Mouse (Mus musculus): ENCODE results near the gene Myct1. TPM values are rescaled to one million over a fixed set of nuclear protein-coding genes. Genes with fewer than 3 reads are reported as not detected.

Gene Myct1
- total and polyA plus RNA-seq, 3 experiments: not detected

DNA sequence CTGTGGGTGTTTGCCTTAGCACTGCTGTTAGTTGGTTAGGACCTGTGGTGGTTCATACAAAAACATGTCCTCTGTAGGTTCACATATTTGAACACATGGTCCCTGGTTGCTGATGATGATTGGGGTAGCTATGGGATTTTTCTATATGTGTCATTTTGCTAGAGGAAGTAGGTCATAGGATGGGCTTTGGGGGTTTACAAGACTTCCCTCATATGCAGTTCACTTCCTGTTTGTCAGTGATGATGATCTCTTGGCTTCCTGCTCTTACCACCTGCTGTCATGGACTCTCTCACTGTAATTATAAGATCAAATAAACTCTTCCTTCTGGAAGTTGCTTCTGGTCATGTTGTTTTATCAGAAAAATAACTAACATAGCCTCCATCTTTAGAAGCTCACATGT, 34.8 kb upstream of the Myct1 start:
- H3K36me3 ChIP-seq (replicated peaks in 1 of 2; ENCODE audit: control insufficient read depth in 1 of 2, insufficient read depth in 1 of 2, low read length in 1 of 2): no peaks in the 10 kb centered on the region
- in situ Hi-C loops (cut with MboI; ENCODE audit: low pct_ligation_motif_present, low pct_unique_long_range_greater_than_20kb, low sequenced_read_pairs): no loop called here
- no peak overlapping the region for H3K27ac ChIP-seq (ENCODE audit: insufficient read depth, low read depth)
- H3K9me3 ChIP-seq (replicated peaks; ENCODE audit: low read length): peaks cover 2% of the 10 kb centered on the region
- no peak overlapping the region for H3K9ac ChIP-seq (ENCODE audit: insufficient read depth, low read depth)
- no peaks in the 10 kb centered on the region for H3K79me2 ChIP-seq (replicated peaks; ENCODE audit: control insufficient read depth, extremely low read depth, insufficient read depth, poor library complexity, severe bottlenecking)
- DNase-seq (ENCODE audit: extremely low read depth): no peak
- no peak overlapping the region for H3K4me2 ChIP-seq (ENCODE audit: insufficient read depth, low read depth, poor library complexity, severe bottlenecking)
- dilution Hi-C loops (cut with MboI; ENCODE audit: extremely low pct_ligation_motif_present, extremely low pct_unique_long_range_greater_than_20kb, low sequenced_read_pairs): no loop called here
- H3K4me1 ChIP-seq (ENCODE audit: control insufficient read depth in 1 of 2, insufficient read depth in 2 of 2): no peaks in the 10 kb centered on the region
- no peak overlapping the region for H3K4me3 ChIP-seq (replicated peaks in 1 of 3; ENCODE audit: low read depth in 2 of 3, low read length in 2 of 3, poor library complexity in 1 of 3)
- no peak for TF ChIP-seq MAZ (IDR thresholded peaks at IDR 0.05; ENCODE audit: low read depth, low read length)
- TF ChIP-seq E2F4 (IDR thresholded peaks at IDR 0.05; ENCODE audit: insufficient replicate concordance, low read depth, low read length): no peak
- TF ChIP-seq NRF1 (IDR thresholded peaks at IDR 0.05; ENCODE audit: low read depth, low read length): no peak
- TF ChIP-seq MAFK (IDR thresholded peaks at IDR 0.05; ENCODE audit: insufficient replicate concordance, low read length): no peak
- TF ChIP-seq KAT2A (IDR thresholded peaks at IDR 0.05; ENCODE audit: insufficient replicate concordance, low read length): no peak
- no peak for TF ChIP-seq MYC (IDR thresholded peaks at IDR 0.05; ENCODE audit: low read depth, low read length)
- no peak for TF ChIP-seq ZC3H11A (IDR thresholded peaks at IDR 0.05; ENCODE audit: low read depth, low read length)
- no peak for TF ChIP-seq CHD1 (IDR thresholded peaks at IDR 0.05; ENCODE audit: low read depth, low read length)
- no peaks in the 10 kb centered on the region for H3K27me3 ChIP-seq (replicated peaks)

DNA sequence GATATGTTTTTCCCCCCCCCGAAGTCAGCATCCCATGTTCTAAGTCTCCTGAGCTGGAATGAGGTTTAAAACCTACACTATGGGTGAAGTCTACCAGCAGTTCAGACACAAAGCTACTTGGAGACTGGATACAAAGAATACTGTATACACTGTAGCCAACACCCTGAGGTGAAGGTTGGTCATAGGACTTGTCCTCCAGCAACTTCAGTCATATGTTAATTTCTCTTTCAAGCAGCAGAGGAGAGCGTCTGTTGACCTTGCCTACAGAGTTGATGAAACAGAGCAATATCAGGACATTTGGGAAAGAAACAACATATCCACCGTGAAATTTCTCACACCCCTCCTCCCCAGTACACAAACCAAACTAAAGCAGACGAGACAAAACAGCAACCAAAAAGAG, 33.0 kb upstream of the Myct1 start:
- Histone ChIP-seq H3K4me2 (ENCODE audit: insufficient read depth, low read depth, poor library complexity, severe bottlenecking) (no peak overlapping the region), H3K4me1 (ENCODE audit: control insufficient read depth in 1 of 2, insufficient read depth in 2 of 2) (no peaks in the 10 kb centered on the region), H3K79me2 (replicated peaks; ENCODE audit: control insufficient read depth, extremely low read depth, insufficient read depth, poor library complexity, severe bottlenecking) (no peaks in the 10 kb centered on the region), H3K36me3 (replicated peaks in 1 of 2; ENCODE audit: control insufficient read depth in 1 of 2, insufficient read depth in 1 of 2, low read length in 1 of 2) (no peaks in the 10 kb centered on the region), H3K9me3 (replicated peaks; ENCODE audit: low read length) (peaks cover 2% of the 10 kb centered on the region), H3K4me3 (replicated peaks in 1 of 3; ENCODE audit: low read depth in 2 of 3, low read length in 2 of 3, poor library complexity in 1 of 3) (no peak overlapping the region), H3K27me3 (replicated peaks) (no peaks in the 10 kb centered on the region), H3K27ac (ENCODE audit: insufficient read depth, low read depth) (no peak overlapping the region), H3K9ac (ENCODE audit: insufficient read depth, low read depth) (no peak overlapping the region)
- dilution Hi-C loops (cut with MboI; ENCODE audit: extremely low pct_ligation_motif_present, extremely low pct_unique_long_range_greater_than_20kb, low sequenced_read_pairs): no loop called here
- DNase-seq (ENCODE audit: extremely low read depth): no peak
- TF ChIP-seq USF1 (IDR thresholded peaks at IDR 0.05; ENCODE audit: low read depth, low read length): no peak
- TF ChIP-seq SIN3A (IDR thresholded peaks at IDR 0.05; ENCODE audit: low read length): no peak
- TF ChIP-seq JUN (IDR thresholded peaks at IDR 0.05; ENCODE audit: insufficient read depth, low read depth, low read length): no peak
- TF ChIP-seq TBP (conservative IDR thresholded peaks at IDR 0.05; ENCODE audit: low read depth, low read length): no peak
- TF ChIP-seq JUND (conservative IDR thresholded peaks at IDR 0.05; ENCODE audit: low read depth, low read length): no peak
- no peak for TF ChIP-seq POLR2A (IDR thresholded peaks at IDR 0.05; ENCODE audit: low read depth, low read length)
- no peak for TF ChIP-seq RAD21 (IDR thresholded peaks at IDR 0.05; ENCODE audit: low read depth, low read length)
- in situ Hi-C loops (cut with MboI; ENCODE audit: low pct_ligation_motif_present, low pct_unique_long_range_greater_than_20kb, low sequenced_read_pairs): no loop called here

DNA sequence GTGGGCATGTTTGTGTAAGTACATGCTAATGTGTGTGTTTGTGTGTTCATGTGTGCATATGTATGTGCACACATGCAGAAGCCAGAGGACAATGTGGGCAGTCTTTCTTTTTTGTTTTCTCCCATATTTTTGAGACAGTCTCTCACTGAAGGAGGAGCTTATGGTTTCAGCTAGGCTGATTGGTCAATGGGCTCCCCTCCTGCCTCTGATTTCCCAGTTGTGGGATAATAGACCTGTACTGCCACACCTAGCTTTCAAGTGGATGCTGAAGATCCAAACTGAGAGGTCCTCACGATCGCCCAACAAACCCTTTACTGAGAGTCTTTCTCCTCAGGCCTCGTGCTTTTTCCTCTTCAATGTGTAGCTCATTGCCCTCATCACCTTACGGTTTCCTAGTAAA, 31.9 kb upstream of the Myct1 start:
- H3K79me2 ChIP-seq (replicated peaks; ENCODE audit: control insufficient read depth, extremely low read depth, insufficient read depth, poor library complexity, severe bottlenecking): no peaks in the 10 kb centered on the region
- dilution Hi-C loops (cut with MboI; ENCODE audit: extremely low pct_ligation_motif_present, extremely low pct_unique_long_range_greater_than_20kb, low sequenced_read_pairs) (no loop called here), in situ Hi-C loops (cut with MboI; ENCODE audit: low pct_ligation_motif_present, low pct_unique_long_range_greater_than_20kb, low sequenced_read_pairs) (no loop called here)
- no peaks in the 10 kb centered on the region for H3K36me3 ChIP-seq (replicated peaks in 1 of 2; ENCODE audit: control insufficient read depth in 1 of 2, insufficient read depth in 1 of 2, low read length in 1 of 2)
- no peak overlapping the region for H3K27ac ChIP-seq (ENCODE audit: insufficient read depth, low read depth)
- TF ChIP-seq ZNF384 (IDR thresholded peaks at IDR 0.05; ENCODE audit: low read depth, low read length) (no peak), ETS1 (conservative IDR thresholded peaks at IDR 0.05; ENCODE audit: low read depth, low read length) (no peak), MAX (IDR thresholded peaks at IDR 0.05; ENCODE audit: low read length) (no peak), USF2 (conservative IDR thresholded peaks at IDR 0.05; ENCODE audit: low read depth, low read length) (no peak), JUND (conservative IDR thresholded peaks at IDR 0.05; ENCODE audit: low read depth, low read length) (no peak), CHD1 (IDR thresholded peaks at IDR 0.05; ENCODE audit: low read depth, low read length) (no peak), POLR2A (IDR thresholded peaks at IDR 0.05; ENCODE audit: low read depth, low read length) (no peak), TBP (conservative IDR thresholded peaks at IDR 0.05; ENCODE audit: low read depth, low read length) (no peak), GABPA (IDR thresholded peaks at IDR 0.05; ENCODE audit: insufficient replicate concordance, low read depth, low read length) (no peak), MXI1 (IDR thresholded peaks at IDR 0.05; ENCODE audit: low read depth, low read length) (no peak), HCFC1 (IDR thresholded peaks at IDR 0.05; ENCODE audit: low read depth, low read length) (no peak), EP300 (IDR thresholded peaks at IDR 0.05; ENCODE audit: low read length) (no peak), ZMIZ1 (IDR thresholded peaks at IDR 0.05; ENCODE audit: low read depth, low read length) (no peak)
- H3K4me3 ChIP-seq (replicated peaks in 1 of 3; ENCODE audit: low read depth in 2 of 3, low read length in 2 of 3, poor library complexity in 1 of 3): no peak overlapping the region
- no peaks in the 10 kb centered on the region for H3K4me1 ChIP-seq (ENCODE audit: control insufficient read depth in 1 of 2, insufficient read depth in 2 of 2)
- H3K9ac ChIP-seq (ENCODE audit: insufficient read depth, low read depth): no peak overlapping the region
- no peak overlapping the region for H3K4me2 ChIP-seq (ENCODE audit: insufficient read depth, low read depth, poor library complexity, severe bottlenecking)
- H3K27me3 ChIP-seq (replicated peaks): no peaks in the 10 kb centered on the region
- H3K9me3 ChIP-seq (replicated peaks; ENCODE audit: low read length): peaks cover 2% of the 10 kb centered on the region
- no peak for DNase-seq (ENCODE audit: extremely low read depth)

Measured in CH12.LX (cell line).